Mouse (Mus musculus): ENCODE measurements around the gene Tfr2. TPM values are rescaled to one million over a fixed set of nuclear protein-coding genes. Genes with fewer than 3 reads are reported as not detected.

Gene Tfr2
- polyA plus RNA-seq (2015; fragmentation: Nextera tagmentation; extraction: Ambion mirVana) = 3.4 and 3.8 TPM in 2 replicates

- ATAC-seq (ENCODE audit: low FRiP score) = no peak
- Histone ChIP-seq H3K9me3 (no peaks in the 10 kb centered on the region), H3K27ac (no peak within 1 kb of the TSS), H3K4me1 (replicated peaks) (0 out of 2 replicates have a peak, but pooled peaks cover 4% of the 10 kb centered on the region), H3K4me3 (no peak within 1 kb of the TSS), H3K4me2 (no peak within 1 kb of the TSS), H3K36me3 (peaks cover 40% of the 10 kb centered on the region), H3K9ac (no peak within 1 kb of the TSS), H3K27me3 (0 out of 2 replicates have a peak, but pooled peaks cover 10% of the 10 kb centered on the region)
- 37% methylated on average over 9 of the region's 9 CpGs for WGBS
Observed at GRCm38 (mm10) chr5:137569665-137570064, at the start of gene Tfr2. Tfr2 (plus strand) TSS chr5:137569840.

GRCm38 (mm10) chr5:137521861-137522260 lies 47.8 kb upstream of the Tfr2 start:
- Histone ChIP-seq H3K4me1 (replicated peaks) (peaks cover 14% of the 10 kb centered on the region), H3K9ac (no peak overlapping the region), H3K27ac (no peak overlapping the region), H3K4me2 (no peak overlapping the region), H3K4me3 (no peak overlapping the region), H3K36me3 (peaks cover 93% of the 10 kb centered on the region), H3K9me3 (no peaks in the 10 kb centered on the region), H3K27me3 (no peaks in the 10 kb centered on the region)
- WGBS = 84% methylated on average over 9 of the region's 9 CpGs
- ATAC-seq (ENCODE audit: low FRiP score) = no peak

- Histone ChIP-seq H3K27ac (no peak overlapping the region), H3K4me1 (replicated peaks) (peaks cover 20% of the 10 kb centered on the region), H3K4me3 (no peak overlapping the region), H3K27me3 (no peaks in the 10 kb centered on the region), H3K36me3 (peaks cover 94% of the 10 kb centered on the region), H3K9ac (no peak overlapping the region), H3K9me3 (no peaks in the 10 kb centered on the region), H3K4me2 (no peak overlapping the region)
- ATAC-seq (ENCODE audit: low FRiP score) = no peak
- WGBS = 65% methylated on average over 11 of the region's 11 CpGs
Observed at GRCm38 (mm10) chr5:137522711-137523110, 46.9 kb upstream of the Tfr2 start.

- no peak for ATAC-seq (ENCODE audit: low FRiP score)
- Histone ChIP-seq H3K4me1 (replicated peaks) (peaks cover 28% of the 10 kb centered on the region), H3K27ac (peak overlapping the region; percentile 50; the same call in 1 of the 2 replicates), H3K9me3 (no peaks in the 10 kb centered on the region), H3K27me3 (no peaks in the 10 kb centered on the region), H3K36me3 (peaks cover 97% of the 10 kb centered on the region), H3K4me3 (no peak overlapping the region), H3K4me2 (no peak overlapping the region), H3K9ac (no peak overlapping the region)
- WGBS = 84% methylated on average over 25 of the region's 25 CpGs
Observed at GRCm38 (mm10) chr5:137523396-137524250, 46.0 kb upstream of the Tfr2 start.

- H3K27ac ChIP-seq = peak overlapping the region; percentile 50; the same call in 1 of the 2 replicates
- peaks cover 97% of the 10 kb centered on the region for H3K36me3 ChIP-seq
- no peak overlapping the region for H3K9ac ChIP-seq
- 85% methylated on average over 8 of the region's 8 CpGs for WGBS
- H3K4me2 ChIP-seq = no peak overlapping the region
- peaks cover 33% of the 10 kb centered on the region for H3K4me1 ChIP-seq (replicated peaks)
- ATAC-seq (ENCODE audit: low FRiP score) = no peak
- H3K9me3 ChIP-seq = no peaks in the 10 kb centered on the region
- no peaks in the 10 kb centered on the region for H3K27me3 ChIP-seq
- no peak overlapping the region for H3K4me3 ChIP-seq
Observed at GRCm38 (mm10) chr5:137524251-137524515, 45.5 kb upstream of the Tfr2 start.

- ATAC-seq (ENCODE audit: low FRiP score) = no peak
- Histone ChIP-seq H3K4me3 (no peak overlapping the region), H3K4me2 (no peak overlapping the region), H3K9ac (no peak overlapping the region), H3K36me3 (peaks cover 97% of the 10 kb centered on the region), H3K27me3 (no peaks in the 10 kb centered on the region), H3K27ac (peak overlapping the region; percentile 50), H3K4me1 (replicated peaks) (peaks cover 38% of the 10 kb centered on the region), H3K9me3 (no peaks in the 10 kb centered on the region)
- WGBS = 93% methylated on average over 13 of the region's 13 CpGs
Observed at GRCm38 (mm10) chr5:137524671-137525070, 45.0 kb upstream of the Tfr2 start.

- H3K27me3 ChIP-seq = no peaks in the 10 kb centered on the region
- H3K9ac ChIP-seq = no peak overlapping the region
- peaks cover 96% of the 10 kb centered on the region for H3K36me3 ChIP-seq
- peaks cover 47% of the 10 kb centered on the region for H3K4me1 ChIP-seq (replicated peaks)
- peak overlapping the region; percentile 50; the same call in 1 of the 2 replicates for H3K27ac ChIP-seq
- H3K9me3 ChIP-seq = no peaks in the 10 kb centered on the region
- H3K4me3 ChIP-seq = no peak overlapping the region
- 74% methylated on average over 16 of the region's 16 CpGs for WGBS
- ATAC-seq (ENCODE audit: low FRiP score) = no peak
- no peak overlapping the region for H3K4me2 ChIP-seq
Observed at GRCm38 (mm10) chr5:137525511-137525910, 44.1 kb upstream of the Tfr2 start.

GRCm38 (mm10) chr5:137526192-137526936 lies 43.3 kb upstream of the Tfr2 start:
- H3K9ac ChIP-seq = 0 out of 2 replicates have a peak overlapping the region, but pooled peaks have one; percentile 49
- H3K27ac ChIP-seq = peak overlapping the region; percentile 76
- H3K36me3 ChIP-seq = peaks cover 87% of the 10 kb centered on the region
- no peaks in the 10 kb centered on the region for H3K9me3 ChIP-seq
- no peak overlapping the region for H3K4me2 ChIP-seq
- no peak overlapping the region for H3K4me3 ChIP-seq
- peaks cover 48% of the 10 kb centered on the region for H3K4me1 ChIP-seq (replicated peaks)
- WGBS = 39% methylated on average over 16 of the region's 16 CpGs
- no peak for ATAC-seq (ENCODE audit: low FRiP score)
- no peaks in the 10 kb centered on the region for H3K27me3 ChIP-seq

GRCm38 (mm10) chr5:137527413-137527812 lies 42.2 kb upstream of the Tfr2 start:
- Histone ChIP-seq H3K36me3 (peaks cover 77% of the 10 kb centered on the region), H3K27ac (peak overlapping the region; percentile 76), H3K4me2 (no peak overlapping the region), H3K9ac (no peak overlapping the region), H3K4me3 (no peak overlapping the region), H3K4me1 (replicated peaks) (peaks cover 48% of the 10 kb centered on the region), H3K27me3 (no peaks in the 10 kb centered on the region), H3K9me3 (no peaks in the 10 kb centered on the region)
- no peak for ATAC-seq (ENCODE audit: low FRiP score)
- WGBS = 33% methylated on average over 1 of the region's 1 CpGs

GRCm38 (mm10) chr5:137528247-137528968 lies 41.2 kb upstream of the Tfr2 start:
- H3K9ac ChIP-seq = peak overlapping the region; percentile 100
- no peak overlapping the region for H3K4me2 ChIP-seq
- no peaks in the 10 kb centered on the region for H3K9me3 ChIP-seq
- H3K4me1 ChIP-seq (replicated peaks) = peaks cover 48% of the 10 kb centered on the region
- H3K27ac ChIP-seq = peak overlapping the region; percentile 99
- no peaks in the 10 kb centered on the region for H3K27me3 ChIP-seq
- no peak for ATAC-seq (ENCODE audit: low FRiP score)
- WGBS = 84% methylated on average over 22 of the region's 22 CpGs
- H3K36me3 ChIP-seq = peaks cover 67% of the 10 kb centered on the region
- no peak overlapping the region for H3K4me3 ChIP-seq

GRCm38 (mm10) chr5:137529221-137529995 lies 40.2 kb upstream of the Tfr2 start:
- ATAC-seq (ENCODE audit: low FRiP score) = no peak
- Histone ChIP-seq H3K4me2 (peak overlapping the region; percentile 94), H3K27me3 (no peaks in the 10 kb centered on the region), H3K27ac (peak overlapping the region; percentile 99), H3K4me1 (replicated peaks) (peaks cover 51% of the 10 kb centered on the region), H3K36me3 (peaks cover 57% of the 10 kb centered on the region), H3K9me3 (no peaks in the 10 kb centered on the region), H3K9ac (peak overlapping the region; percentile 100), H3K4me3 (peak overlapping the region; percentile 98)
- WGBS = 66% methylated on average over 15 of the region's 15 CpGs

Measured in hindbrain, embryonic 13.5 days (tissue).